In genomic region chr1:189756306-189757053, GRCm38 (mm10) we compare ENCODE assay signal across 8 mouse cellular contexts. TPM values are rescaled to one million over a fixed set of nuclear protein-coding genes. Genes with fewer than 3 reads are reported as not detected.
A peak's percentile ranks its signal among the peaks of the same experiment; 100 is the strongest.
DNase-seq lines count a peak whose midpoint lies in the region; ATAC-seq and TF ChIP-seq lines count a peak whose summit lies in the region.

No protein-coding gene starts in this region.

- intact Hi-C loops in heart, postnatal 14 days (cut with DNase I), result no loop called here

- no peak overlapping the region for H3K4me3 ChIP-seq in heart, embryonic 10.5 days
- no peak overlapping the region for H3K4me3 ChIP-seq in hindbrain, embryonic 10.5 days
- no peak overlapping the region for H3K4me3 ChIP-seq in thymus, adult 2 months (ENCODE audit: control insufficient read depth, insufficient read depth, low read length)

- H3K27ac ChIP-seq in heart, embryonic 10.5 days, result peak overlapping the region; percentile 56
- peak overlapping the region; percentile 59 for H3K27ac ChIP-seq in hindbrain, embryonic 10.5 days
- no peak overlapping the region for H3K27ac ChIP-seq in thymus, adult 2 months (ENCODE audit: control insufficient read depth, insufficient read depth, low read length)

- peak; percentile 84 for ATAC-seq in common myeloid progenitor, adult 5-6 weeks (replicated peaks; ENCODE audit: low read depth, poor library complexity, severe bottlenecking)
- no peak for ATAC-seq in granulocyte monocyte progenitor cell, adult 5-6 weeks (replicated peaks; ENCODE audit: poor library complexity, severe bottlenecking)

- peaks cover 60% of the 10 kb centered on the region for H3K4me1 ChIP-seq in heart, embryonic 10.5 days
- H3K4me1 ChIP-seq in hindbrain, embryonic 10.5 days (replicated peaks), result peaks cover 43% of the 10 kb centered on the region
- peaks cover 3% of the 10 kb centered on the region for H3K4me1 ChIP-seq in thymus, adult 2 months (replicated peaks; ENCODE audit: control insufficient read depth, insufficient read depth, low read length)

- no peaks in the 10 kb centered on the region for H3K27me3 ChIP-seq in heart, embryonic 10.5 days (ENCODE audit: insufficient read depth, poor library complexity, severe bottlenecking)
- no peaks in the 10 kb centered on the region for H3K27me3 ChIP-seq in hindbrain, embryonic 10.5 days (ENCODE audit: insufficient read depth, poor library complexity, severe bottlenecking)
- H3K27me3 ChIP-seq in thymus, adult 2 months (ENCODE audit: control insufficient read depth, insufficient read depth, low read length), result no peaks in the 10 kb centered on the region

- no peaks in the 10 kb centered on the region for H3K9me3 ChIP-seq in heart, embryonic 10.5 days
- no peaks in the 10 kb centered on the region for H3K9me3 ChIP-seq in hindbrain, embryonic 10.5 days

- no peak for TF ChIP-seq POLR2A in thymus, adult 2 months (IDR thresholded peaks at IDR 0.05; ENCODE audit: control insufficient read depth, extremely low read depth, insufficient read depth, low read length, poor library complexity)

- peaks cover 5% of the 10 kb centered on the region; the same call in 1 of the 2 replicates for H3K36me3 ChIP-seq in heart, embryonic 10.5 days
- peaks cover 3% of the 10 kb centered on the region; the same call in 1 of the 2 replicates for H3K36me3 ChIP-seq in hindbrain, embryonic 10.5 days
- H3K36me3 ChIP-seq in thymus, adult 2 months (ENCODE audit: control insufficient read depth, insufficient read depth, low read length), result no peaks in the 10 kb centered on the region

- TF ChIP-seq CTCF in thymus, adult 2 months (IDR thresholded peaks at IDR 0.05; ENCODE audit: borderline replicate concordance, control insufficient read depth, extremely low read depth, insufficient read depth, low read length, poor library complexity), result no peak

- DNase-seq in heart, embryonic 10.5 days (ENCODE audit: low spot score), result no peak
- DNase-seq in heart, postnatal 14 days, result no peak
- DNase-seq in hindbrain, embryonic 10.5 days (ENCODE audit: low spot score), result peak; percentile 33
- DNase-seq in layer of hippocampus, adult 9-11 months, result peak; percentile 38
- peak; percentile 62 for DNase-seq in mesoderm, embryonic 11.5 days (ENCODE audit: low read depth, low spot score)
- DNase-seq in thymus, adult 2 months, result no peak

- WGBS in heart, embryonic 10.5 days, result 31% methylated on average over 19 of the region's 19 CpGs
- 51% methylated on average over 19 of the region's 19 CpGs for WGBS in hindbrain, embryonic 10.5 days
- WGBS in thymus, adult 2 months, result 72% methylated on average over 19 of the region's 19 CpGs

RNA-seq across cellular contexts. Expression of gene Ptpn14, which starts 28.4 kb away (rescaled TPM):
- 7.2 and 9.6 TPM in 2 replicates for polyA plus RNA-seq in heart, embryonic 10.5 days (2016; fragmentation: Nextera tagmentation; extraction: Ambion mirVana)
- 10 to 100 TPM; 32.1 to 33.1 TPM for total RNA-seq in heart, postnatal 14 days (2021)
- total RNA-seq in common myeloid progenitor, adult 5-6 weeks (2017), result 2.0 and 2.3 TPM in 2 replicates
- polyA plus RNA-seq in hindbrain, embryonic 10.5 days (2016; fragmentation: Nextera tagmentation; extraction: Ambion mirVana), result 5.0 and 5.1 TPM in 2 replicates
- 0.09 TPM in 1 of 2 replicates, not detected in the other for total RNA-seq in granulocyte monocyte progenitor cell, adult 5-6 weeks (2014; fragmentation: Nextera tagmentation)
- total RNA-seq in granulocyte monocyte progenitor cell, adult 5-6 weeks (2017), result 0.22 and 0.88 TPM in 2 replicates
- polyA plus RNA-seq in thymus, adult 2 months (2012; rRNA removed), result 17.8 and 19.5 TPM in 2 replicates

Comparison
In these comparisons a context has a peak if more than half of its experiments do, and no peak if none do; other contexts are left out.
1. DNase-seq: peak in hindbrain, embryonic 10.5 days (single experiment), layer of hippocampus, adult 9-11 months (single experiment) and mesoderm, embryonic 11.5 days (single experiment); none in heart, embryonic 10.5 days (single experiment), heart, postnatal 14 days (0 of 2) and thymus, adult 2 months (single experiment).